Mouse (Mus musculus) cerebellum, adult 2 months (tissue): ENCODE data around the gene L3mbtl4. TPM values are rescaled to one million over a fixed set of nuclear protein-coding genes. Genes with fewer than 3 reads are reported as not detected.

Experiments
- DNase-seq, 2 experiments: peaks; one replicate each; pipeline ENCODE4 v3.0.0; 2021
- H3K27ac ChIP-seq: fragments of 200-500 bp; 2 replicates; pipeline ENCODE4 v1.5.1; 2012; ENCODE audit warnings: low read length, control low read depth, inconsistent platforms; ENCODE audit not compliant: insufficient read depth
- H3K27me3 ChIP-seq: fragments of 200-500 bp; 2 replicates; pipeline ENCODE4 v1.6.1; 2012; ENCODE audit warnings: inconsistent platforms, mild to moderate bottlenecking, low read length, moderate library complexity; ENCODE audit not compliant: control insufficient read depth, insufficient read depth
- H3K4me1 ChIP-seq: fragments of 200-500 bp; 2 replicates; pipeline ENCODE4 v1.6.1; 2011; ENCODE audit warnings: low read length; ENCODE audit not compliant: control insufficient read depth, insufficient read depth
- H3K4me3 ChIP-seq: fragments of 200-500 bp; replicated peaks from 2 replicates; pipeline ENCODE3; 2011; ENCODE audit warnings: mild to moderate bottlenecking, low read depth, low read length, control low read depth; ENCODE audit not compliant: insufficient read depth
- CTCF ChIP-seq: fragments of 200-500 bp; IDR thresholded peaks from 2 replicates; pipeline ENCODE4 v1.5.1; 2011; ENCODE audit warnings: low read depth, mild to moderate bottlenecking, control low read depth, low read length, moderate library complexity, borderline replicate concordance; ENCODE audit not compliant: insufficient read depth
- POLR2A ChIP-seq: fragments of 200-500 bp; IDR thresholded peaks from 2 replicates; pipeline ENCODE4 v1.6.1; 2011; ENCODE audit warnings: low read length, control low read depth, borderline replicate concordance; ENCODE audit not compliant: insufficient read depth
- WGBS: fragments of 180-500 bp; shearing (Covaris S2); methylation state at CpG from one replicate; pipeline ENCODE4 v1.1.7; 2018; 5-methylcytosine and 5-hydroxymethylcytosine counted together
- polyA plus RNA-seq: library from polyadenylated mRNA; depleted of rRNA; stranded (reverse); fragments of >200 nt; gene quantifications from 2 replicates; pipeline ENCODE4 v1.2.3, GENCODE M21; 2012

L3mbtl4 gene
- polyA plus RNA-seq, 1 experiment: 1.4 TPM

DNA sequence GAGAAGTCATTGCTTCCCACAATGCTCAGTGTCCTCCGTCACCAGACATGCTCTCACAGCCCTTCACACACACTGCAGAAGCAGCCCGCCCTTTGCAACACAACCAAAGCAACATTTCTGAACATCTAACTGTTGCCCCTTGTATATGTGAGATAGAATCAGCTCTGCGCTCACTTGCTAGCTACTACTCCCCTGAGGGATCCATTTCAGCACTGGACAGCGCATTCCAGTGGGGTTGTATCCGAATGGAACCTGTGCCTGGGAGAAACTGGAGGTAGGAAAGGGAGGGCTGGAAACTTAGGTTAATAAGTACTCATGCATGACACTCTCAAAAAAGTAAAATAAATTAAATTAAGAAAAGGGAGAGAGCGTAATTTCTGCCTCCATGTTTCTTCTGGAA lies 334.1 kb downstream of the L3mbtl4 start:
- 80% methylated on average over 6 of the region's 6 CpGs for WGBS

DNA sequence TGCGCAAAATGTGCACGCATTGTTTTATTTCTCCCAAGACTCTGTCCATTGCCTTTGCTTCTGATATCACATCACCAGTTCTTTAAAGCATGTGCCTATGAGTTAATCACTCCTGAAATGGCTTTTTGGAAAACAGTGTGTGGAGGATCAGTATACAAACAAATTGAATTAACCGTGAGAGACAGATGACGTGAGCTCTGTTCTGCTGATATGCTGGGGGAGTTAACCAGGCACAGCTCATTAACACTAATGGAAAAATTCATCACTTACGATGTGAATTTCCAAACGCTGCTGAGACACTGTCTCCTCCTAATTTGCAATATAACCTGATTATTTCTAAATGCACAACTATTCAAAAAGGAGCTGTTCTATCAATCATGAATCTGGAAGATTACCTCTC lies 337.6 kb downstream of the L3mbtl4 start:
- DNase-seq: no peak
- Histone ChIP-seq H3K27me3 (no peaks in the 10 kb centered on the region), H3K4me1 (no peaks in the 10 kb centered on the region), H3K4me3 (no peak overlapping the region), H3K27ac (no peak overlapping the region)
- 83% methylated on average over 6 of the region's 6 CpGs for WGBS
- no peak for TF ChIP-seq CTCF
- TF ChIP-seq POLR2A: no peak

More for the DNA sequence above, 334.1 kb downstream of the L3mbtl4 start:
- DNase-seq: no peak
- no peak for TF ChIP-seq CTCF
- no peak for TF ChIP-seq POLR2A
- no peak overlapping the region for H3K27ac ChIP-seq
- H3K27me3 ChIP-seq: no peaks in the 10 kb centered on the region
- no peaks in the 10 kb centered on the region for H3K4me1 ChIP-seq
- no peak overlapping the region for H3K4me3 ChIP-seq

DNA sequence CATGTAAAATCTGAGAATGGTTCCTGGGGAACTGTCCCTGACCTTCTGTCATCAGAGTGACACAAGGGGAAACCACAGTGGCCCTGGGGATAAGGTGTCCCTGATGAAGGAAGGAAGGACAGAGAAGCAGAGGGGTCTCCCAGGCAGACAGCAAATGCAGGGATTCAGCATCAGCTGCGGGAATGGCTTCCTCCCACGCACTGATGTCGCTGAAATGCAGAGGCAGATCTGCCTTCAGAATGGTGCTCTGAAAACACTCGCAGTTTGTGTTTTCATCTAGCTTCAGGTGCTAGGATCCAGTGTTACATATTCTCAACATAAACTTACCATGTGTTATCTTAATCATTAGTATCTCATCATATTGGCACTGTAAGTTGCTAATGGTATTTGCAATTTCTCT lies 351.7 kb downstream of the L3mbtl4 start:
- WGBS: 93% methylated on average over 4 of the region's 4 CpGs
- DNase-seq: no peak
- Histone ChIP-seq H3K27me3 (no peaks in the 10 kb centered on the region), H3K4me3 (no peak overlapping the region), H3K4me1 (no peaks in the 10 kb centered on the region), H3K27ac (no peak overlapping the region)
- TF ChIP-seq CTCF: no peak

DNA sequence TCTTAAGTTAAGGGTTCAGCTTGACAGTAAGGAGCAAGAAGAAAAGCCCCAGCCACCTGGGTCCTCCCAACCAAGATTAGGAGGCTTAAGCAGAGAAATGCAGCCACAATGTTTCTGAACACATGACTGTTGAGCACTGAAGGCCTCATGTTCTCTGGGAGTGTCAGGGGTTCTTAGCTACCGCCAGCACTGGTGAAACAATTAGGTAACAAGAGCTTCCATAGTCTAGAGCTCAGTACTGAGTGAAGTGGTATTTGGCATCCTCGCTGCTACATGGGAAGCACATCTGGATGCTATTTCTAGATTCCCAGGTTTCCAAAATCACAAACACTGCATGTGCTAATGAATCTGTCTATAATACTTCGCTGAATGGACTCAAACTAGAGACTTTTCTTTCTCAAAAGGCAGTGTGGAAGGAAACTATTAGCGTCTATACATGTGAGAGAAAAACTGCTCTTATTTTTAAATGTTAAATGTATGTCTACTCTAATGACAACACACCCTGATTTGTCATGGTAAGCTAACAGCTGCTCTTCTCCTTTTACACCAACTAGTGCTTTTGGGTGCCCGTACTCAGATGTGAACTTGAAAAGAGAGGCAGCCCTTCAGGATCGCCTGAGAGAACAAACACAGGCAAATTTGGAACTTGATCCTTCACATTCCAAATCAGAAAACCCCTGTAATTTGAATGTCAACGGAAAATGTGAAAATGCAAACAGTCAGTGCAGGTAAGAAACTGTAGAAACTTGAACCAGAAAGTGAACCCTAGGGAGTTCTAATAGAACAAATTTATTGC lies 356.2 kb downstream of the L3mbtl4 start:
- Histone ChIP-seq H3K4me1 (no peaks in the 10 kb centered on the region), H3K27me3 (no peaks in the 10 kb centered on the region), H3K27ac (no peak overlapping the region), H3K4me3 (no peak overlapping the region)
- no peak for TF ChIP-seq CTCF
- TF ChIP-seq POLR2A: no peak
- no peak for DNase-seq
- 88% methylated on average over 7 of the region's 7 CpGs for WGBS

DNA sequence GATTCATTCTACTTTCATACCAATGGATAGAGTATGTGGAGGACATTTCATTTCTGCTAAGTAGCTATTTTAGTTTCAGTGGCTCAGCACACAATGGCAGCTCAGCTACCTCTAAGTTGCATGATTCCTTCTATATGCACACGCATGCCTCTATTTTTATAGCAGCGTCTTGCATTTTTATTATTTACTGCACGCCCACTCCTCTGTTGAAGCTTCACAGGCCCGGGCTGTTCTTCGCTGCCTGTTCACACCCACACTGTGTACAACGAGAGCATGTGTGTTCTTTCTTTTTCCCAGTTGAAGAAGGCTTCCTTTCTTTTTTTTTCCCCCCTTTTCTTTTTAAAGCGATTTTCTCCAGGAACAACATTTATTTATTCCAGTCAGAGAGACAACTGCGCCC lies 357.8 kb downstream of the L3mbtl4 start:
- 92% methylated on average over 8 of the region's 8 CpGs for WGBS
- Histone ChIP-seq H3K27ac (no peak overlapping the region), H3K4me1 (no peaks in the 10 kb centered on the region), H3K4me3 (no peak overlapping the region), H3K27me3 (no peaks in the 10 kb centered on the region)
- TF ChIP-seq CTCF (no peak), POLR2A (no peak)
- no peak for DNase-seq

DNA sequence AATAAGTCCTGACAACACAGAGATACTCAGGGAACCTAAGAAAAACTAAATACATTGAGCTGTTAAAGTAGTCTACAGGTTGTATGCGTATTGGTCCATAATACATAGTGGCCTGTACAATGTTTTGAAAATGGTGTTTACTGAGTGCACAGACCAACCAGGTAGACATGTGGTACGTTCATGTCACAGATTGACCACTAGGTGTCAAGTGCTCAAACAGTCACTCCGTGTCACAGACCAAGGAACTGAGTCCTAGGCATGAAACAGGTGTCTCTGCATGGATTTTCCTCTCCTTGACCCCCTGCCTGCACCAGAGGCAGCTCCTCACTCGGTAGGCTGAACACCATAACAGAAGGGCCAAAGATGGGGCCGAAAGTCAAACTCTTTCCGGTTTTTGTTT lies 366.6 kb downstream of the L3mbtl4 start:
- TF ChIP-seq CTCF: peak; percentile 25; the same call in 1 of the 2 replicates
- no peak for TF ChIP-seq POLR2A
- Histone ChIP-seq H3K4me3 (no peak overlapping the region), H3K27me3 (no peaks in the 10 kb centered on the region), H3K4me1 (no peaks in the 10 kb centered on the region), H3K27ac (no peak overlapping the region)
- 71% methylated on average over 6 of the region's 6 CpGs for WGBS
- no peak for DNase-seq

DNA sequence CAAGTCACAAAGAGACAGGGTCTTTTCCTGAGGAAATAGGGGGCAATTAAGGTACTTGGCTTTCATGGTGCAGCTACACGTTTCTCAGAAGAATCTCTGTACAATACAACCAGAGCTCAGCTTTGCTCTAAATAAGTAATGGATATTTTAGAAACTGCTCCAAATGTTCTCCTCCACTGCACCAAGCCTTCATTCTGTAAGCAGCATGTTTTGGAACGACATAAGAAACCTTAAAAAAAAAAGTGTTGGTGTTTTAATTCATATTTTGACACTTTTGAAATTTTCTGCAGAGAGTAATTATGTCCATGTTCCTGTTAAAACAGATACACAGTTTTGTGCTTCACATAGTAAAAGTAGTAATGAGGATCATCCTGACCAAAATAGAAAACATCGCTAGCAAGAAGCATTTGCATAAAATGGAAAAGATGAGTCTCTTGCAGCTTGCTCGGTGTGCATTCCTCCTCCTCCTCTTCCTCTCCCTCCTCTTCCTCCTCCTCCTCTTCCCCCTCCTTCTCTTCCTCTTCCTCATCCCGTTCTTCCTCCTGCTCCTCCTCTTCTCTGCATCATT lies 369.0 kb downstream of the L3mbtl4 start:
- Histone ChIP-seq H3K27ac (no peak overlapping the region), H3K4me1 (no peaks in the 10 kb centered on the region), H3K27me3 (no peaks in the 10 kb centered on the region), H3K4me3 (no peak overlapping the region)
- no peak for DNase-seq
- TF ChIP-seq CTCF: no peak
- 82% methylated on average over 5 of the region's 5 CpGs for WGBS

DNA sequence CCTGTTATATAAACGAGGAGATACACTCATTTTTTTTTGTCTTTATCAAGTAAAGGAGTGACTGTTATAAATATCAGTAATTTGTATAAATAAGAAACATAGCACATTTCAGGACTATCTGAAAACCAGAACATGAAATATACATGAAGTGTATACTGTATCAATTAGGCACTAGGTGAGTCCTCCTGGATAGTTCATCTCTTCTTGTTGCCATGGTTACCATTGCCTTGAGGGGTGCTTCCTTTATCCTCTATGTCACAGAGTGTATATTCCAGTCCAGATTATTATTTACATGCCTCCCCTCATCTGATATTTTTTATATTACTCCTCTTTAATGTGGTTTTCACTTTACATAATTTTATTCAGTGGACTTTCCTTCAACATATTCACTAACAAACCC lies 392.9 kb downstream of the L3mbtl4 start:
- WGBS: 82% methylated on average over 1 of the region's 1 CpGs
- TF ChIP-seq CTCF (no peak), POLR2A (no peak)
- H3K27me3 ChIP-seq: no peaks in the 10 kb centered on the region

DNA sequence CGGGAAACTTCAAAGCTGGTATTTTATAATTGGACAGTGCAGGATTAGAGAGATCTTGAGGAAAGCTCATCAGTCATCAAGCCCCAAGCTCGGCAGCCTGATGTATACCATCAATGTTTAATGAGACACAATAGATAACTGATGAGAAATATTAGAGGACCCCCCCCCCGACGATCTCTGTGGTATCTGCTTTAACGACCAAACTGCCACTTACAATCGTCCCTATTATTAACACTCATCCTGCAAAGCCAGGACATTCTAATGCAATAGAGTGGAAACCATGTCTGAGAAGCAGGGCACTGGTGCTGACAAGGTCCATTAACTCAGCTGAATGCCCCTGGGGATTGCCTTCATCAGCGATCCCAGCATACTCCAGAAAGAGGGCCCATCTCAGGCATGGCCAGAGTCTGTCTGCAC lies 398.5 kb downstream of the L3mbtl4 start:
- DNase-seq: no peak
- Histone ChIP-seq H3K4me3 (no peak overlapping the region), H3K27me3 (no peaks in the 10 kb centered on the region), H3K4me1 (no peaks in the 10 kb centered on the region), H3K27ac (no peak overlapping the region)
- 40% methylated on average over 7 of the region's 7 CpGs for whole genome bisulfite sequencing
- no peak for TF ChIP-seq CTCF
- no peak for TF ChIP-seq POLR2A

More for the DNA sequence above, 392.9 kb downstream of the L3mbtl4 start:
- no peak overlapping the region for H3K4me3 ChIP-seq
- no peaks in the 10 kb centered on the region for H3K4me1 ChIP-seq
- DNase-seq: no peak
- H3K27ac ChIP-seq: no peak overlapping the region
